Mouse (Mus musculus) lung, embryonic 14.5 days (tissue): ENCODE measurements around the gene Ldhal6b. TPM values are rescaled to one million over a fixed set of nuclear protein-coding genes. Genes with fewer than 3 reads are reported as not detected.

Experiments used
- ATAC-seq: fragments of 200-750 bp; cut with Nextera tagmentation; 2 replicates; pipeline ENCODE4 v1.8.0; 2017; ENCODE audit warnings: mild to moderate bottlenecking, moderate TSS enrichment, moderate library complexity; ENCODE audit not compliant: insufficient read depth
- DNase-seq: peaks from one replicate; pipeline ENCODE4 v3.0.0-alpha.2; 2015
- H3K27ac ChIP-seq: fragments of 300-500 bp; sonication (generic); 2 replicates; pipeline ENCODE4 v1.5.1; 2014; ENCODE audit warnings: low read depth, mild to moderate bottlenecking, moderate library complexity
- H3K27me3 ChIP-seq: fragments of 300-500 bp; sonication (generic); 2 replicates; pipeline ENCODE4 v1.6.1; 2014; ENCODE audit warnings: low read length, control low read depth; ENCODE audit not compliant: insufficient read depth
- H3K36me3 ChIP-seq: fragments of 300-500 bp; sonication (generic); 2 replicates; pipeline ENCODE4 v1.6.1; 2014; ENCODE audit warnings: control low read depth; ENCODE audit not compliant: insufficient read depth
- H3K4me1 ChIP-seq: fragments of 300-500 bp; sonication (generic); 2 replicates; pipeline ENCODE4 v1.6.1; 2014; ENCODE audit warnings: antibody characterized with exemption, control low read depth; ENCODE audit not compliant: insufficient read depth
- H3K4me2 ChIP-seq: fragments of 300-500 bp; sonication (generic); 2 replicates; pipeline ENCODE4 v1.6.1; 2014; ENCODE audit warnings: mild to moderate bottlenecking
- H3K4me3 ChIP-seq: fragments of 300-500 bp; sonication (generic); 2 replicates; pipeline ENCODE4 v1.5.1; 2014; ENCODE audit warnings: low read depth, low read length
- H3K9ac ChIP-seq: fragments of 300-500 bp; sonication (generic); 2 replicates; pipeline ENCODE4 v1.6.1; 2014
- H3K9me3 ChIP-seq: fragments of 300-500 bp; sonication (generic); 2 replicates; pipeline ENCODE4 v1.6.1; 2016; ENCODE audit warnings: low read depth, low read length, control low read depth
- CTCF ChIP-seq: IDR thresholded peaks from 2 replicates; pipeline ENCODE4 v1.5.1; 2016; ENCODE audit warnings: antibody characterized with exemption, low read depth
- WGBS: fragments of 180-500 bp; shearing (Covaris S2); extraction: QIAGEN DNeasy Blood & Tissue Kit; methylation state at CpG from one replicate; pipeline ENCODE4 v1.1.7; 2014; 5-methylcytosine and 5-hydroxymethylcytosine counted together
- polyA plus RNA-seq: library from polyadenylated mRNA; unstranded; fragments of >200 nt; fragmentation: Nextera tagmentation; extraction: Ambion mirVana; gene quantifications from 2 replicates; pipeline ENCODE4 v1.2.1, GENCODE M21; 2014

The Ldhal6b gene
- polyA plus RNA-seq, 1 experiment from 2014 or later = not detected

- H3K36me3 ChIP-seq = no peaks in the 10 kb centered on the region
- DNase-seq (no peak), ATAC-seq (no peak)
- H3K9me3 ChIP-seq = no peaks in the 10 kb centered on the region
- no peaks in the 10 kb centered on the region; the same call in 1 of the 2 replicates for H3K4me1 ChIP-seq
- H3K4me2 ChIP-seq = no peak overlapping the region
- WGBS = 63% methylated on average over 14 of the region's 14 CpGs
- no peak overlapping the region for H3K9ac ChIP-seq
- no peak overlapping the region for H3K27ac ChIP-seq
- no peak for TF ChIP-seq CTCF
- peaks cover 11% of the 10 kb centered on the region for H3K27me3 ChIP-seq
- no peak overlapping the region for H3K4me3 ChIP-seq
These were observed 18.0 kb downstream of the Ldhal6b start for GRCm38 (mm10) chr17:5400435-5401090.

GRCm38 (mm10) chr17:5397148-5398007 is 21.2 kb downstream of the Ldhal6b start:
- Histone ChIP-seq H3K27me3 (no peaks in the 10 kb centered on the region), H3K9ac (peak overlapping the region; percentile 9; the same call in 1 of the 2 replicates), H3K9me3 (no peaks in the 10 kb centered on the region), H3K4me3 (no peak overlapping the region), H3K27ac (no peak overlapping the region), H3K4me1 (no peaks in the 10 kb centered on the region; the same call in 1 of the 2 replicates), H3K4me2 (peak overlapping the region; percentile 21; the same call in 1 of the 2 replicates), H3K36me3 (no peaks in the 10 kb centered on the region)
- DNase-seq = peak; percentile 96
- ATAC-seq = peak; percentile 82
- WGBS = 28% methylated on average over 33 of the region's 33 CpGs
- peak; percentile 99 for TF ChIP-seq CTCF

- H3K4me2 ChIP-seq = no peak overlapping the region
- WGBS = 69% methylated on average over 5 of the region's 5 CpGs
- no peak for DNase-seq
- H3K27ac ChIP-seq = no peak overlapping the region
- H3K9ac ChIP-seq = no peak overlapping the region
- H3K4me3 ChIP-seq = no peak overlapping the region
- no peak for ATAC-seq
- TF ChIP-seq CTCF = no peak
- H3K4me1 ChIP-seq = no peaks in the 10 kb centered on the region; the same call in 1 of the 2 replicates
- no peaks in the 10 kb centered on the region for H3K27me3 ChIP-seq
- no peaks in the 10 kb centered on the region for H3K9me3 ChIP-seq
- H3K36me3 ChIP-seq = no peaks in the 10 kb centered on the region
These were observed 22.4 kb downstream of the Ldhal6b start for GRCm38 (mm10) chr17:5396213-5396612.

GRCm38 (mm10) chr17:5395454-5396205 is 22.9 kb downstream of the Ldhal6b start:
- ATAC-seq (no peak), DNase-seq (no peak)
- Histone ChIP-seq H3K27ac (no peak overlapping the region), H3K27me3 (no peaks in the 10 kb centered on the region), H3K4me2 (no peak overlapping the region), H3K9ac (no peak overlapping the region), H3K4me3 (no peak overlapping the region), H3K9me3 (no peaks in the 10 kb centered on the region), H3K36me3 (no peaks in the 10 kb centered on the region), H3K4me1 (no peaks in the 10 kb centered on the region; the same call in 1 of the 2 replicates)
- WGBS = 74% methylated on average over 16 of the region's 16 CpGs
- no peak for TF ChIP-seq CTCF

- WGBS = 63% methylated on average over 10 of the region's 10 CpGs
- no peak for TF ChIP-seq CTCF
These were observed 27.9 kb downstream of the Ldhal6b start for GRCm38 (mm10) chr17:5390682-5391081.

GRCm38 (mm10) chr17:5388351-5388750 is 30.2 kb downstream of the Ldhal6b start:
- ATAC-seq (no peak), DNase-seq (no peak)
- no peak overlapping the region for H3K27ac ChIP-seq
- no peak for TF ChIP-seq CTCF
- 72% methylated on average over 3 of the region's 3 CpGs for WGBS
- H3K9me3 ChIP-seq = no peaks in the 10 kb centered on the region
- no peak overlapping the region for H3K4me3 ChIP-seq
- no peak overlapping the region for H3K4me2 ChIP-seq
- H3K4me1 ChIP-seq = no peaks in the 10 kb centered on the region
- no peaks in the 10 kb centered on the region for H3K36me3 ChIP-seq
- no peaks in the 10 kb centered on the region for H3K27me3 ChIP-seq
- H3K9ac ChIP-seq = no peak overlapping the region

More at GRCm38 (mm10) chr17:5390682-5391081, 27.9 kb downstream of the Ldhal6b start:
- Histone ChIP-seq H3K9me3 (no peaks in the 10 kb centered on the region), H3K36me3 (no peaks in the 10 kb centered on the region), H3K27ac (no peak overlapping the region), H3K27me3 (no peaks in the 10 kb centered on the region), H3K4me2 (no peak overlapping the region), H3K4me1 (no peaks in the 10 kb centered on the region), H3K4me3 (no peak overlapping the region), H3K9ac (no peak overlapping the region)
- DNase-seq = no peak
- no peak for ATAC-seq
